22 mouse cellular contexts compared by ENCODE assay signal in the genomic region with DNA sequence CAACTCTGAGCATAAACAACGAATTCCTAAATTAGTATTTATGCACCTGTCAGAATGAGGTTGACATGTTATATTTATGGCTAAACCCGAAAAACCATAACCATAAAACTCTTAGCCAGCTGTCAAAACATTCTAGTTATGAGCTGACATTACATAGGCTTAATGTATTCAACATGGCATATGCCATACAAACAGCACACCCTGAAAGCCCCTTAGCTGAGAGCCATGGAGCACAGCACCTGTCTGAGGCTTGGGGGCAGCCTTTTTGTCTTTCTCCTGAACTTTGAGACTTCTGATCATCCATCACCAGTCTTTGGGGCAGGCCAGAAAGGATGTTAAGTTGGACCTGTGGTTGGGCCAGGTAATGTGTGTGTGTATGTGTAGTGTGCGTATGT. TPM values are rescaled to one million over a fixed set of nuclear protein-coding genes. Genes with fewer than 3 reads are reported as not detected.
DNase-seq lines count a peak whose midpoint lies in the region; ATAC-seq and TF ChIP-seq lines count a peak whose summit lies in the region.
"Had no signal": no experiment of that assay in that cellular context is flagged by ENCODE, and none has a peak within 500 bp of the region (broad histone marks: within the 10 kb centered on the region; RNA-seq: fewer than 3 reads in every experiment).

No protein-coding gene starts in this region.

- no peaks in the 10 kb centered on the region for H3K9me3 ChIP-seq in hindbrain, embryonic 13.5 days
- no peaks in the 10 kb centered on the region for H3K9me3 ChIP-seq in hindbrain, embryonic 14.5 days (ENCODE audit: control insufficient read depth, low read length)
- H3K9me3 ChIP-seq: embryonic facial prominence, embryonic 13.5 days; embryonic facial prominence, embryonic 15.5 days; forebrain, embryonic 10.5 days; forebrain, embryonic 12.5 days had no signal

- no peak overlapping the region for H3K9ac ChIP-seq in hindbrain, embryonic 13.5 days
- H3K9ac ChIP-seq in hindbrain, embryonic 14.5 days: no peak overlapping the region
- H3K9ac ChIP-seq: embryonic facial prominence, embryonic 13.5 days; embryonic facial prominence, embryonic 15.5 days; forebrain, embryonic 12.5 days had no signal

- no peaks in the 10 kb centered on the region for H3K36me3 ChIP-seq in hindbrain, embryonic 13.5 days
- H3K36me3 ChIP-seq in hindbrain, embryonic 14.5 days (replicated peaks; ENCODE audit: control insufficient read depth, insufficient read depth): no peaks in the 10 kb centered on the region
- H3K36me3 ChIP-seq in C2C12 (ENCODE audit: control insufficient read depth, insufficient read depth) (no peaks in the 10 kb centered on the region), myocyte (ENCODE audit: control insufficient read depth, insufficient read depth) (no peaks in the 10 kb centered on the region)
- H3K36me3 ChIP-seq: embryonic facial prominence, embryonic 13.5 days; embryonic facial prominence, embryonic 15.5 days; forebrain, embryonic 10.5 days; forebrain, embryonic 12.5 days had no signal

- TF ChIP-seq POLR2A in myocyte (IDR thresholded peaks at IDR 0.05; ENCODE audit: insufficient read length, low read depth): no peak

- no peak overlapping the region for H3K4me3 ChIP-seq in hindbrain, embryonic 13.5 days
- H3K4me3 ChIP-seq in hindbrain, embryonic 14.5 days (replicated peaks; ENCODE audit: low read length): no peak overlapping the region
- H3K4me3 ChIP-seq in C2C12 (ENCODE audit: insufficient read depth, poor library complexity, severe bottlenecking) (no peak overlapping the region), myocyte (no peak overlapping the region)
- H3K4me3 ChIP-seq: embryonic facial prominence, embryonic 13.5 days; embryonic facial prominence, embryonic 15.5 days; erythroblast, embryonic 14.5 days; forebrain, embryonic 10.5 days; forebrain, embryonic 12.5 days had no signal

- H3K79me2 ChIP-seq in C2C12 (ENCODE audit: control insufficient read depth, insufficient read depth) (peaks cover 25% of the 10 kb centered on the region), myocyte (ENCODE audit: control insufficient read depth, insufficient read depth) (peaks cover 54% of the 10 kb centered on the region)

- H3K79me3 ChIP-seq in C2C12 (ENCODE audit: low read depth): no peaks in the 10 kb centered on the region

- no peak overlapping the region for H3K4me2 ChIP-seq in hindbrain, embryonic 13.5 days
- H3K4me2 ChIP-seq in hindbrain, embryonic 14.5 days (replicated peaks): no peak overlapping the region
- no peak overlapping the region for H3K4me2 ChIP-seq in myocyte (ENCODE audit: low read depth)
- H3K4me2 ChIP-seq: embryonic facial prominence, embryonic 13.5 days; embryonic facial prominence, embryonic 15.5 days had no signal

- WGBS in hindbrain, embryonic 13.5 days: 88% methylated on average over 3 of the region's 3 CpGs
- WGBS in hindbrain, embryonic 14.5 days: 93% methylated on average over 3 of the region's 3 CpGs

- no peaks in the 10 kb centered on the region for H3K27me3 ChIP-seq in hindbrain, embryonic 13.5 days
- no peaks in the 10 kb centered on the region for H3K27me3 ChIP-seq in hindbrain, embryonic 14.5 days (ENCODE audit: control insufficient read depth, insufficient read depth, low read length)
- H3K27me3 ChIP-seq in C2C12 (ENCODE audit: control insufficient read depth, insufficient read depth, insufficient read length) (no peaks in the 10 kb centered on the region), myocyte (ENCODE audit: control insufficient read depth, insufficient read depth, insufficient read length) (no peaks in the 10 kb centered on the region)
- H3K27me3 ChIP-seq: embryonic facial prominence, embryonic 13.5 days; embryonic facial prominence, embryonic 15.5 days; forebrain, embryonic 12.5 days had no signal

- no peak for ATAC-seq in hindbrain, embryonic 13.5 days (ENCODE audit: low FRiP score)
- no peak for ATAC-seq in hindbrain, embryonic 14.5 days (ENCODE audit: low FRiP score)

- H3K27ac ChIP-seq in hindbrain, embryonic 13.5 days: peak overlapping the region; percentile 30; the same call in 1 of the 2 replicates
- H3K27ac ChIP-seq in hindbrain, embryonic 14.5 days: no peak overlapping the region
- H3K27ac ChIP-seq: embryonic facial prominence, embryonic 13.5 days; embryonic facial prominence, embryonic 15.5 days had no signal

- no peak for TF ChIP-seq CTCF in C2C12 (IDR thresholded peaks at IDR 0.05; ENCODE audit: control insufficient read depth, insufficient read depth, insufficient read length)

- DNase-seq in embryo, embryonic 11 days: peak; percentile 21
- no peak for DNase-seq in embryo, embryonic 9.5 days (ENCODE audit: extremely low spot score)
- DNase-seq in hindbrain, embryonic 14.5 days (ENCODE audit: low spot score): no peak
- no peak for DNase-seq in left cerebral cortex, postnatal 36 days (ENCODE audit: low spot score in 2 of 2)
- DNase-seq: adrenal gland, adult 2 months; adrenal gland, postnatal 10 days; adrenal gland, postnatal 25 days; B cell, adult 2 months; cerebellum, adult 11 months; cerebellum, adult 18-20 months; cerebellum, adult 8-10 months; cerebellum, adult 9-11 months; cerebellum, postnatal 14 days; cerebellum, postnatal 36 days had no signal

- H3K4me1 ChIP-seq in hindbrain, embryonic 13.5 days (replicated peaks): peaks cover 29% of the 10 kb centered on the region
- peaks cover 16% of the 10 kb centered on the region for H3K4me1 ChIP-seq in hindbrain, embryonic 14.5 days (replicated peaks; ENCODE audit: control insufficient read depth, insufficient read depth, low read length)
- H3K4me1 ChIP-seq: embryonic facial prominence, embryonic 15.5 days had no signal

- H3ac ChIP-seq in C2C12 (ENCODE audit: control insufficient read depth, insufficient read length, low read depth): no peak overlapping the region
- H3ac ChIP-seq in myocyte (ENCODE audit: control insufficient read depth, insufficient read length): no peak overlapping the region

- intact Hi-C loops in left cerebral cortex, postnatal 36 days (cut with DNase I): no loop called here

TF ChIP-seq in C2C12, 6 proteins besides CTCF, POLR2A, EP300 and RAD21:
- no peak for TF ChIP-seq MYOG (IDR thresholded peaks at IDR 0.05; ENCODE audit: control insufficient read depth, extremely low read depth, insufficient read length)
- no peak for TF ChIP-seq USF1 (IDR thresholded peaks at IDR 0.05; ENCODE audit: low read depth)
- no peak for TF ChIP-seq MAX (IDR thresholded peaks at IDR 0.05)
- TF ChIP-seq CEBPB (IDR thresholded peaks at IDR 0.05; ENCODE audit: low read depth): no peak
- TF ChIP-seq MYOD1 (IDR thresholded peaks at IDR 0.05; ENCODE audit: control insufficient read depth, insufficient read length, low read depth): peak; percentile 79
- TF ChIP-seq FOSL1 (IDR thresholded peaks at IDR 0.05; ENCODE audit: insufficient read depth, low read length, poor library complexity, severe bottlenecking): no peak
TF ChIP-seq in C2C12: peak in this region for 1.

TF ChIP-seq in myocyte, 11 proteins besides CTCF, POLR2A, EP300 and RAD21:
- TF ChIP-seq TCF12 (IDR thresholded peaks at IDR 0.05; ENCODE audit: insufficient read depth, poor library complexity, severe bottlenecking): no peak
- TF ChIP-seq MYOD1 (IDR thresholded peaks at IDR 0.05; ENCODE audit: control insufficient read depth in 1 of 3, insufficient read length in 2 of 3, low read depth in 2 of 3): peak in 2 of 3 experiments; percentile 38 to 62

RNA-seq across cellular contexts. Expression of a gene that starts 41.6 kb away (rescaled TPM):
- 8.2 TPM in 2 replicates for polyA plus RNA-seq in hindbrain, embryonic 13.5 days (2015; fragmentation: Nextera tagmentation; extraction: Ambion mirVana)
- polyA plus RNA-seq in hindbrain, embryonic 14.5 days (2014; fragmentation: Nextera tagmentation; extraction: Ambion mirVana): 6.6 and 8.0 TPM in 2 replicates
- polyA plus RNA-seq in C2C12 (2012; fragmentation: generic; extraction: Trizol) (2.2 TPM), myocyte (2012; fragmentation: generic; extraction: Trizol) (3.1 TPM)
- total RNA-seq in left cerebral cortex, postnatal 36 days (2021): 10 to 100 TPM in 1 of 2 experiments, 1 to 10 TPM in 1; 6.2 to 11.9 TPM
